Mouse (Mus musculus) kidney, postnatal 0 days (tissue): ENCODE data around the gene Gng7. TPM values are rescaled to one million over a fixed set of nuclear protein-coding genes. Genes with fewer than 3 reads are reported as not detected.
A peak's percentile ranks its signal among the peaks of the same experiment; 100 is the strongest.

Experiments used
- ATAC-seq: fragments of 200-750 bp; cut with Nextera tagmentation; replicated peaks from 2 replicates; pipeline ENCODE4 v1.8.0; 2017; ENCODE audit warnings: low read depth, moderate number of reproducible peaks, moderate TSS enrichment, moderate library complexity; ENCODE audit not compliant: low FRiP score
- DNase-seq: peaks from one replicate; pipeline ENCODE4 v3.0.0-alpha.2; 2016; ENCODE audit warnings: low spot score
- H3K27ac ChIP-seq: fragments of 300-500 bp; sonication (generic); 2 replicates; pipeline ENCODE4 v1.5.1; 2014; ENCODE audit warnings: mild to moderate bottlenecking
- H3K27me3 ChIP-seq: fragments of 300-500 bp; sonication (generic); 2 replicates; pipeline ENCODE4 v1.6.1; 2014; ENCODE audit warnings: low read length, mixed read lengths; ENCODE audit not compliant: insufficient read depth
- H3K36me3 ChIP-seq: fragments of 300-500 bp; sonication (generic); 2 replicates; pipeline ENCODE4 v1.6.1; 2014; ENCODE audit warnings: low read length, mixed read lengths; ENCODE audit not compliant: insufficient read depth
- H3K4me1 ChIP-seq: fragments of 300-500 bp; sonication (generic); replicated peaks from 2 replicates; pipeline ENCODE4 v1.6.1; 2014; ENCODE audit warnings: antibody characterized with exemption, low read length, mixed read lengths; ENCODE audit not compliant: insufficient read depth
- H3K4me2 ChIP-seq: fragments of 300-500 bp; sonication (generic); 2 replicates; pipeline ENCODE4 v1.6.1; 2014; ENCODE audit warnings: mild to moderate bottlenecking, low read length, moderate library complexity, mixed read lengths
- H3K4me3 ChIP-seq: fragments of 300-500 bp; sonication (generic); replicated peaks from 2 replicates; pipeline ENCODE4 v1.5.1; 2014; ENCODE audit warnings: low read depth, low read length
- H3K9ac ChIP-seq: fragments of 300-500 bp; sonication (generic); 2 replicates; pipeline ENCODE4 v1.6.1; 2014; ENCODE audit warnings: low read depth, low read length
- H3K9me3 ChIP-seq: fragments of 300-500 bp; sonication (generic); replicated peaks from 2 replicates; pipeline ENCODE4 v1.6.1; 2016; ENCODE audit warnings: low read length, inconsistent platforms, mixed read lengths
- CTCF ChIP-seq: IDR thresholded peaks from 2 replicates; pipeline ENCODE4 v1.5.1; 2016; ENCODE audit warnings: antibody characterized with exemption, low read depth, mild to moderate bottlenecking, moderate library complexity
- WGBS: fragments of 180-500 bp; shearing (Covaris S2); extraction: QIAGEN DNeasy Blood & Tissue Kit; methylation state at CpG from one replicate; pipeline ENCODE4 v1.1.7; 2014; 5-methylcytosine and 5-hydroxymethylcytosine counted together
- polyA plus RNA-seq: library from polyadenylated mRNA; unstranded; fragments of >200 nt; fragmentation: Nextera tagmentation; extraction: Ambion mirVana; gene quantifications from 2 replicates; pipeline ENCODE4 v1.2.1, GENCODE M21; 2015

Gene Gng7
- polyA plus RNA-seq, 1 experiment from 2014 or later = 3.4 TPM

- Histone ChIP-seq H3K9ac (no peak overlapping the region), H3K36me3 (no peaks in the 10 kb centered on the region), H3K27me3 (peaks cover 5% of the 10 kb centered on the region; the same call in 1 of the 2 replicates), H3K27ac (no peak overlapping the region), H3K4me1 (peaks cover 7% of the 10 kb centered on the region; the same call in 1 of the 2 replicates), H3K4me2 (no peak overlapping the region), H3K9me3 (no peaks in the 10 kb centered on the region), H3K4me3 (no peak overlapping the region)
- 74% methylated on average over 6 of the region's 6 CpGs for WGBS
- no peak for ATAC-seq
- TF ChIP-seq CTCF = no peak
- no peak for DNase-seq
Observed at GRCm38 (mm10) chr10:80986754-80987153, 28.0 kb downstream of the Gng7 start.

DNA sequence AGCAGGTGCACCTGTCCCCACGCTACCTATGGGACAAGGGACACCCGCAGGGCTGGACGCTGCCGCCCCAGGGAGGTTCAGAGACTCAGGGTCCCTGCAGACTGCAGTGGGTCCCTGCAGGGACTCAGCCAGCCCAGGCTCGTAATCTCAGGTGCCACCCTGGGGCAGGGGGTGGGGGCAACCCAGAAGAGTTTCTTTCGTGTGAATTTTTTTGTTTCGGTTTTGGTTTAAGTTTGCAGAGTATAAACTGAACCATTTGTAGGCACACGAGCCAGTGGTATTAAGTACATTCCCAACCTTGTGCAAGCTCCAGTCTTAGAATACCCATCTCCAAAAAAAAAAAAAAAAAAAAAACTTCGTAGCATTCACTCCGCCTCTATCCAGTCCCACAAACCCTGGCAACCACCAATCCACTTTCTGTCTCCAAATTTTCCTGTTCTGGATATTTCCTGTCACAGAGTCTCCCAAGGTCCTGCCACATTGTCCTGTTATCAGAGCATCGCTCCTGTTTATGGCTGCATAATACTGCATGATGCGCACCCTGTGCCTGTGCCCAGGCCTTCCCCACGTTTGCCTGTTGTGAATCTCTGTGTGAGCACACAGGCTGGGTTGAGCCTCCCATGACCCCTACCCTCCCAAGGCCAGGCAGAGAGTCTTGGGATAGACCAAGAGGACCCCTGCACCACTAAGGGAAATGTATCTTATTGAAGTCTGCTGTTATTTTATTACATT is 28.6 kb downstream of the Gng7 start:
- no peaks in the 10 kb centered on the region for H3K9me3 ChIP-seq
- peak overlapping the region; percentile 43 for H3K9ac ChIP-seq
- H3K4me3 ChIP-seq = peak overlapping the region; percentile 34
- no peak for TF ChIP-seq CTCF
- H3K27ac ChIP-seq = 0 out of 2 replicates have a peak overlapping the region, but pooled peaks have one; percentile 25
- ATAC-seq (no peak; the same call in 1 of the 2 replicates), DNase-seq (no peak)
- 0 out of 2 replicates have a peak, but pooled peaks cover 5% of the 10 kb centered on the region for H3K27me3 ChIP-seq
- peaks cover 7% of the 10 kb centered on the region; the same call in 1 of the 2 replicates for H3K4me1 ChIP-seq
- no peaks in the 10 kb centered on the region for H3K36me3 ChIP-seq
- H3K4me2 ChIP-seq = peak overlapping the region; percentile 68
- 33% methylated on average over 13 of the region's 13 CpGs for WGBS

DNA sequence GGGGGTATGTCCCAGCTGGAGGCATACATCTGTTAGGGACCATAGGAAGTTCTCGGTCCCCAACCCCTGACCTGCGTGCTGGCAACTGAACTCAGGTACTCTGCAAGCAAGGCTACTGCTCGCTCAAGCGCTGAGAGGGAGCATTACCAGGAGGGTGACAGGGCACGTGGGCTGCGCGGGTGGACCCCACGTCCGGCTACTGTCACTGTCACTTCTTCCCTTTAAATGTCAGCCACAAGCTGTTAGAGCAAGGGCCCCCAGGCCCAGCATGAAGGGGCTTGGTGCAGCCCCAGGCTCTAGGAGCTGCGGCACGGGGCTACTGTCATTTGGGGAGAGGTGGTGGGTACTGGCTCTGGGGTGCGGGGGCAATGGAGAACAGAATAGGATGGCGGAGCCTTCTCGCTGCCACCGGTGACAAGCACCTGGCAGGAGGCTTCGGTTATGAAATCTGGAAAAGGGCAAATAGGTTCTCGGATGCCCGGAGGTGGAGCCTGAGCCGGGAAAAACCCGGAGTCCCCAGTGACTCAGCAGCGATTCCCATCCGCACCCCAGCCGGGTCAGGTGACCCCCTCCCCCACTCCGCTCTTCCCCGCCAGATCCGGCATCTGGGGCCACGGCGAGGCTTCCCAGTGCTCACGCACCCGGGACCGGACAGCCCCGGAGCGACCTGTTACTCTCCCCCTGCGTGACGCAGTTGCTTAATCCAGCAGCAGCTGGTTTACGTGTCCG is 29.3 kb downstream of the Gng7 start:
- WGBS = 6% methylated on average over 37 of the region's 37 CpGs
- Histone ChIP-seq H3K36me3 (no peaks in the 10 kb centered on the region), H3K4me3 (peak overlapping the region; percentile 34), H3K4me1 (peaks cover 7% of the 10 kb centered on the region; the same call in 1 of the 2 replicates), H3K27me3 (0 out of 2 replicates have a peak, but pooled peaks cover 5% of the 10 kb centered on the region), H3K27ac (0 out of 2 replicates have a peak overlapping the region, but pooled peaks have one; percentile 25), H3K9me3 (no peaks in the 10 kb centered on the region), H3K4me2 (peak overlapping the region; percentile 68), H3K9ac (peak overlapping the region; percentile 43)
- ATAC-seq (peak; percentile 16; the same call in 1 of the 2 replicates), DNase-seq (no peak)
- no peak for TF ChIP-seq CTCF

DNA sequence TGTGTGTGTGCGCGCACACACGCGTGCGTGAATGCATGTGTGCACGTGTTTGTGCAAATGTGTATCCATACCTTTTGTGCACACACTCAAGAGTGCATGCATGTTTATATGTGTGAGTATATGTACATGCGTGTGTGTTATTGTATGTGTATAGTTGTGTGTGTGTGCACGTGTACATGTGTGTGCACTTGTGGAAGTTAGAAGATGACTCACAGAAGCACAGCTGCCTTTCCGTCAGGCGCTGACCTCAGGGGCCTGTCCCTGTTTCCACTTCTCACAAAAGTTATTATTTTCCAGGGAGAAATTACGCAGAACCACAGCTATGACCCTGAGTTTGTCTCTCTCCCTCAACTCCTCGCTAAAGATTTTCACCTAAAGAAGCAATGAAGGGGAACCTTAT is 30.5 kb downstream of the Gng7 start:
- Histone ChIP-seq H3K4me2 (no peak overlapping the region), H3K27ac (no peak overlapping the region), H3K4me3 (no peak overlapping the region), H3K36me3 (no peaks in the 10 kb centered on the region), H3K27me3 (0 out of 2 replicates have a peak, but pooled peaks cover 5% of the 10 kb centered on the region), H3K9ac (no peak overlapping the region), H3K4me1 (peaks cover 7% of the 10 kb centered on the region; the same call in 1 of the 2 replicates), H3K9me3 (no peaks in the 10 kb centered on the region)
- WGBS = 87% methylated on average over 12 of the region's 12 CpGs
- no peak for TF ChIP-seq CTCF
- DNase-seq (no peak), ATAC-seq (no peak)

DNA sequence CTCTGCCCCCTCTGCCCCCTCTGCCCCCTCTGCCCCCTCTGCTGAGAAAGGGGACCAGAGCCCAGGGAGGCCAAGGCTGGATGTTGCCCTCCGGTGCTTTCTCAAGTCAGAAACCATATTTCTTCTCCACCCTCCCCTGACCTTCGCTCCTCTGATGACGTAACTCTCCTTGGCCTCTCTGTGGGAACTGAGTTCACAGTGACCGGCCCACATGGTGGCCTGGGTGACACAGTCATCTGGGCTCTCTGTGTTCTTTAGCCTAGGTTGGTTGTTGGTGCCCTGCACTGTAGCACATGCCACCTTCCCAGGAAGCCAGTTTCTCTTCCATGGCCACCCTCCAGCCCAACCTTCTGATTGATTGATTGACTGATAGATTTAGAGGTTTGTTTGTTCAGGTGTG is 32.4 kb downstream of the Gng7 start:
- H3K9ac ChIP-seq = no peak overlapping the region
- no peaks in the 10 kb centered on the region for H3K36me3 ChIP-seq
- no peaks in the 10 kb centered on the region for H3K9me3 ChIP-seq
- no peak for TF ChIP-seq CTCF
- no peak overlapping the region for H3K27ac ChIP-seq
- peaks cover 7% of the 10 kb centered on the region; the same call in 1 of the 2 replicates for H3K4me1 ChIP-seq
- DNase-seq (no peak), ATAC-seq (0 out of 2 replicates have a peak, but pooled peaks have one; percentile 38)
- WGBS = 33% methylated on average over 4 of the region's 4 CpGs
- no peak overlapping the region for H3K4me2 ChIP-seq
- no peak overlapping the region for H3K4me3 ChIP-seq
- H3K27me3 ChIP-seq = 0 out of 2 replicates have a peak, but pooled peaks cover 5% of the 10 kb centered on the region

DNA sequence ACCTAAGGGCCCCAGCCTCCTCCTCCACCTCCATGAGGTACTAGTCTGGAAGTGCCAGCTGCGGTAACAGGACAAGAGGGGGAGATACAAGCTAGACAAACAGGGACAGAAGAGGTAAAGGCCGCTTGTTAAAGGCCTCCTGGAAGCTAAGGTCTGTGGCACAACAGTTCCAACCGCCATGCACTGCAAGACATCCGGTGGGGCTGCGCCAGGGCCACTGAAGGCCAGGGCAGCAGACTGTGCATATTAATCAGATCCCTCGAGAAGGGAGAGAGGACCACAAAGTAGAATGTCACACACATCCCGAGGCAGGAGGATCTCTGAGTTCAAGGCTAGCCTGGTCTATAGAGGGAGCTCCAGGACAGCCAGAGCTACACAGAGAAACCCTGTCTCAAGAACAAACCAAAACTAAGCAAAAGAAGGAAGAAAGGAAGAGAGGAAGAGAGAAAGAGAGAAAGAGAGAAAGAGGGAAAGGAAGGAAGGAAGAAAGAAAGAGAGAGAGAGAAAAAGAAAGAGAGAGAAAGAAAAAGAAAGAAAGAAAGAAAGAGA is 33.1 kb downstream of the Gng7 start:
- peak; percentile 18; the same call in 1 of the 2 replicates for TF ChIP-seq CTCF
- 44% methylated on average over 7 of the region's 7 CpGs for WGBS

More for the DNA sequence above, 33.1 kb downstream of the Gng7 start:
- Histone ChIP-seq H3K36me3 (no peaks in the 10 kb centered on the region), H3K4me1 (peaks cover 7% of the 10 kb centered on the region; the same call in 1 of the 2 replicates), H3K4me2 (no peak overlapping the region), H3K9me3 (no peaks in the 10 kb centered on the region), H3K27ac (no peak overlapping the region), H3K9ac (no peak overlapping the region), H3K4me3 (no peak overlapping the region), H3K27me3 (0 out of 2 replicates have a peak, but pooled peaks cover 5% of the 10 kb centered on the region)
- ATAC-seq (no peak), DNase-seq (no peak)
